Mouse (Mus musculus): ENCODE measurements around the gene Zfp879. TPM values are rescaled to one million over a fixed set of nuclear protein-coding genes. Genes with fewer than 3 reads are reported as not detected.

Gene Zfp879
- 0.63 TPM in 2 replicates for polyA plus RNA-seq (2016; fragmentation: Nextera tagmentation; extraction: Ambion mirVana)

GRCm38 (mm10) chr11:50841023-50841735 lies at the start of gene Zfp879:
Gene Zfp879, minus strand, starts transcription at chr11:50841552.
- 25% methylated on average over 22 of the region's 22 CpGs for WGBS
- H3K27me3 ChIP-seq (ENCODE audit: low read depth, poor library complexity, severe bottlenecking): peaks cover 12% of the 10 kb centered on the region; the same call in 1 of the 2 replicates
- no peaks in the 10 kb centered on the region for H3K9me3 ChIP-seq (replicated peaks)

GRCm38 (mm10) chr11:50887390-50888128 lies 46.2 kb upstream of the Zfp879 start, which contains the start of gene Zfp454:
Gene Zfp454, minus strand, starts transcription at chr11:50887651.
- no peaks in the 10 kb centered on the region for H3K27me3 ChIP-seq (ENCODE audit: low read depth, poor library complexity, severe bottlenecking)
- 7% methylated on average over 26 of the region's 26 CpGs for WGBS

More at GRCm38 (mm10) chr11:50841023-50841735, at the start of gene Zfp879:
- peak within 1 kb of the TSS; percentile 88 for H3K27ac ChIP-seq
- no peaks in the 10 kb centered on the region for H3K36me3 ChIP-seq
- H3K4me3 ChIP-seq: peak within 1 kb of the TSS; percentile 49
- H3K4me1 ChIP-seq: peaks cover 7% of the 10 kb centered on the region
- peak; percentile 96 for DNase-seq (ENCODE audit: low spot score)

GRCm38 (mm10) chr11:50886933-50887293 lies 45.6 kb upstream of the Zfp879 start:
- 21% methylated on average over 10 of the region's 10 CpGs for WGBS
- Histone ChIP-seq H3K27me3 (ENCODE audit: low read depth, poor library complexity, severe bottlenecking) (no peaks in the 10 kb centered on the region), H3K9me3 (replicated peaks) (no peaks in the 10 kb centered on the region), H3K4me1 (peaks cover 17% of the 10 kb centered on the region), H3K4me3 (peak overlapping the region; percentile 60), H3K27ac (peak overlapping the region; percentile 86), H3K36me3 (peaks cover 40% of the 10 kb centered on the region)
- no peak for DNase-seq (ENCODE audit: low spot score)

More at GRCm38 (mm10) chr11:50887390-50888128, 46.2 kb upstream of the Zfp879 start, which contains the start of gene Zfp454:
- H3K4me1 ChIP-seq: peaks cover 17% of the 10 kb centered on the region
- no peaks in the 10 kb centered on the region for H3K9me3 ChIP-seq (replicated peaks)
- H3K4me3 ChIP-seq: peak within 1 kb of the TSS; percentile 60
- DNase-seq (ENCODE audit: low spot score): peak; percentile 86
- H3K36me3 ChIP-seq: peaks cover 34% of the 10 kb centered on the region
- H3K27ac ChIP-seq: peak within 1 kb of the TSS; percentile 86

GRCm38 (mm10) chr11:50886231-50886932 lies 45.0 kb upstream of the Zfp879 start:
- Histone ChIP-seq H3K9me3 (replicated peaks) (no peaks in the 10 kb centered on the region), H3K36me3 (peaks cover 46% of the 10 kb centered on the region), H3K27me3 (ENCODE audit: low read depth, poor library complexity, severe bottlenecking) (no peaks in the 10 kb centered on the region), H3K27ac (peak overlapping the region; percentile 86), H3K4me3 (peak overlapping the region; percentile 60), H3K4me1 (peaks cover 17% of the 10 kb centered on the region)
- 41% methylated on average over 8 of the region's 8 CpGs for WGBS
- no peak for DNase-seq (ENCODE audit: low spot score)

GRCm38 (mm10) chr11:50883756-50884155 lies 42.4 kb upstream of the Zfp879 start:
- no peaks in the 10 kb centered on the region for H3K9me3 ChIP-seq (replicated peaks)
- peaks cover 71% of the 10 kb centered on the region for H3K36me3 ChIP-seq
- peaks cover 17% of the 10 kb centered on the region for H3K4me1 ChIP-seq
- H3K27me3 ChIP-seq (ENCODE audit: low read depth, poor library complexity, severe bottlenecking): no peaks in the 10 kb centered on the region
- DNase-seq (ENCODE audit: low spot score): no peak
- H3K4me3 ChIP-seq: no peak overlapping the region
- WGBS: 87% methylated on average over 3 of the region's 3 CpGs
- no peak overlapping the region for H3K27ac ChIP-seq

GRCm38 (mm10) chr11:50878641-50879040 lies 37.3 kb upstream of the Zfp879 start:
- DNase-seq (ENCODE audit: low spot score): no peak
- Histone ChIP-seq H3K4me3 (no peak overlapping the region), H3K27me3 (ENCODE audit: low read depth, poor library complexity, severe bottlenecking) (no peaks in the 10 kb centered on the region), H3K4me1 (no peaks in the 10 kb centered on the region), H3K9me3 (replicated peaks) (peaks cover 7% of the 10 kb centered on the region), H3K36me3 (peaks cover 99% of the 10 kb centered on the region), H3K27ac (no peak overlapping the region)
- WGBS: 98% methylated on average over 3 of the region's 3 CpGs

- H3K27me3 ChIP-seq (ENCODE audit: low read depth, poor library complexity, severe bottlenecking): peaks cover 73% of the 10 kb centered on the region
- H3K4me1 ChIP-seq: peaks cover 13% of the 10 kb centered on the region
- no peaks in the 10 kb centered on the region for H3K9me3 ChIP-seq (replicated peaks)
- H3K27ac ChIP-seq: no peak overlapping the region
- H3K36me3 ChIP-seq: no peaks in the 10 kb centered on the region
- peak; percentile 40 for DNase-seq (ENCODE audit: low spot score)
- under 1% methylated on average over 72 of the region's 72 CpGs for WGBS
- peak overlapping the region; percentile 54 for H3K4me3 ChIP-seq
Measured at GRCm38 (mm10) chr11:50850989-50851601, 9.7 kb upstream of the Zfp879 start.

- WGBS: 5% methylated on average over 11 of the region's 11 CpGs
- Histone ChIP-seq H3K27me3 (ENCODE audit: low read depth, poor library complexity, severe bottlenecking) (peaks cover 81% of the 10 kb centered on the region), H3K36me3 (no peaks in the 10 kb centered on the region), H3K9me3 (replicated peaks) (no peaks in the 10 kb centered on the region), H3K4me3 (peak within 1 kb of the TSS; percentile 54), H3K27ac (no peak within 1 kb of the TSS), H3K4me1 (peaks cover 13% of the 10 kb centered on the region)
- DNase-seq (ENCODE audit: low spot score): no peak
Measured at GRCm38 (mm10) chr11:50850177-50850735, 8.9 kb upstream of the Zfp879 start, which contains the start of gene Grm6. Gene Grm6, plus strand, starts transcription at chr11:50850685.

- Histone ChIP-seq H3K36me3 (no peaks in the 10 kb centered on the region), H3K27me3 (ENCODE audit: low read depth, poor library complexity, severe bottlenecking) (peaks cover 85% of the 10 kb centered on the region), H3K27ac (no peak overlapping the region), H3K9me3 (replicated peaks) (no peaks in the 10 kb centered on the region), H3K4me1 (peaks cover 13% of the 10 kb centered on the region), H3K4me3 (no peak overlapping the region)
- 7% methylated on average over 10 of the region's 10 CpGs for WGBS
- DNase-seq (ENCODE audit: low spot score): no peak
Measured at GRCm38 (mm10) chr11:50849310-50849709, 8.0 kb upstream of the Zfp879 start.

GRCm38 (mm10) chr11:50848520-50849137 lies 7.3 kb upstream of the Zfp879 start:
- Histone ChIP-seq H3K27me3 (ENCODE audit: low read depth, poor library complexity, severe bottlenecking) (peaks cover 78% of the 10 kb centered on the region), H3K9me3 (replicated peaks) (no peaks in the 10 kb centered on the region), H3K4me3 (no peak overlapping the region), H3K27ac (no peak overlapping the region), H3K4me1 (peaks cover 13% of the 10 kb centered on the region), H3K36me3 (no peaks in the 10 kb centered on the region)
- no peak for DNase-seq (ENCODE audit: low spot score)
- 39% methylated on average over 3 of the region's 3 CpGs for WGBS

GRCm38 (mm10) chr11:50847047-50847446 lies 5.7 kb upstream of the Zfp879 start:
- H3K4me1 ChIP-seq: peaks cover 13% of the 10 kb centered on the region
- H3K27me3 ChIP-seq (ENCODE audit: low read depth, poor library complexity, severe bottlenecking): peaks cover 62% of the 10 kb centered on the region
- H3K4me3 ChIP-seq: no peak overlapping the region
- 82% methylated on average over 5 of the region's 5 CpGs for WGBS
- DNase-seq (ENCODE audit: low spot score): no peak
- no peaks in the 10 kb centered on the region for H3K9me3 ChIP-seq (replicated peaks)
- H3K27ac ChIP-seq: no peak overlapping the region
- H3K36me3 ChIP-seq: no peaks in the 10 kb centered on the region

GRCm38 (mm10) chr11:50845951-50846350 lies 4.6 kb upstream of the Zfp879 start:
- DNase-seq (ENCODE audit: low spot score): no peak
- H3K4me1 ChIP-seq: peaks cover 10% of the 10 kb centered on the region
- no peaks in the 10 kb centered on the region for H3K36me3 ChIP-seq
- H3K27me3 ChIP-seq (ENCODE audit: low read depth, poor library complexity, severe bottlenecking): peaks cover 51% of the 10 kb centered on the region
- 83% methylated on average over 3 of the region's 3 CpGs for WGBS
- no peak overlapping the region for H3K27ac ChIP-seq
- H3K9me3 ChIP-seq (replicated peaks): no peaks in the 10 kb centered on the region
- H3K4me3 ChIP-seq: no peak overlapping the region

Measured in limb, embryonic 10.5 days (tissue).